Mouse (Mus musculus) cerebellum, adult 2 months (tissue): ENCODE data around the gene Ttc24. TPM values are rescaled to one million over a fixed set of nuclear protein-coding genes. Genes with fewer than 3 reads are reported as not detected.

Experiments
- DNase-seq, 2 experiments: peaks; one replicate each; pipeline ENCODE4 v3.0.0; 2021
- H3K27ac ChIP-seq: fragments of 200-500 bp; 2 replicates; pipeline ENCODE4 v1.5.1; 2012; ENCODE audit warnings: low read length, control low read depth, inconsistent platforms; ENCODE audit not compliant: insufficient read depth
- H3K27me3 ChIP-seq: fragments of 200-500 bp; 2 replicates; pipeline ENCODE4 v1.6.1; 2012; ENCODE audit warnings: inconsistent platforms, mild to moderate bottlenecking, low read length, moderate library complexity; ENCODE audit not compliant: control insufficient read depth, insufficient read depth
- H3K4me1 ChIP-seq: fragments of 200-500 bp; 2 replicates; pipeline ENCODE4 v1.6.1; 2011; ENCODE audit warnings: low read length; ENCODE audit not compliant: control insufficient read depth, insufficient read depth
- H3K4me3 ChIP-seq: fragments of 200-500 bp; replicated peaks from 2 replicates; pipeline ENCODE3; 2011; ENCODE audit warnings: mild to moderate bottlenecking, low read depth, low read length, control low read depth; ENCODE audit not compliant: insufficient read depth
- CTCF ChIP-seq: fragments of 200-500 bp; IDR thresholded peaks from 2 replicates; pipeline ENCODE4 v1.5.1; 2011; ENCODE audit warnings: low read depth, mild to moderate bottlenecking, control low read depth, low read length, moderate library complexity, borderline replicate concordance; ENCODE audit not compliant: insufficient read depth
- POLR2A ChIP-seq: fragments of 200-500 bp; IDR thresholded peaks from 2 replicates; pipeline ENCODE4 v1.6.1; 2011; ENCODE audit warnings: low read length, control low read depth, borderline replicate concordance; ENCODE audit not compliant: insufficient read depth
- WGBS: fragments of 180-500 bp; shearing (Covaris S2); methylation state at CpG from one replicate; pipeline ENCODE4 v1.1.7; 2018; 5-methylcytosine and 5-hydroxymethylcytosine counted together
- polyA plus RNA-seq: library from polyadenylated mRNA; depleted of rRNA; stranded (reverse); fragments of >200 nt; gene quantifications from 2 replicates; pipeline ENCODE4 v1.2.3, GENCODE M21; 2012

Ttc24 gene
- polyA plus RNA-seq, 1 experiment: not detected

DNA sequence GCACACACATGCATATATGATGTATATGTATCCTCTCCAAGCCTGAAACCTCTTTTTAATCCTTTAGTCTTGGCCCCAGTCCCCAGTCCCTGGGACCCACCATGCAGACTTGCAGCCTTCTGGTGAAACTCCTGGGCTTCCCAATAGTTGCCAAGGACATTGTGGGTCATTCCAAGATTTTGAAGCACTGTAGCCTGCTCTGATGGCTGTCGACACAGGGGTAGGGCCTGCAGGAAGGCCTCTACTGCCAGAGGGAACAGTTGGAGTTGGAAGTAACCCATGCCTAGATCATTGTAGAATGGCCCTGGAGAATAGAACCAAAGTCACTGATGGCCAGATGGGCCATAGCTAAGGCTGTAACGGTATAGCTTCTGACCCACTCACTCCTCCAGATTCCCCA lies 3.8 kb downstream of the Ttc24 start:
- no peaks in the 10 kb centered on the region for H3K27me3 ChIP-seq
- WGBS: 12% methylated on average over 2 of the region's 2 CpGs
- no peak for TF ChIP-seq POLR2A
- no peak for TF ChIP-seq CTCF
- no peak overlapping the region for H3K4me3 ChIP-seq
- H3K4me1 ChIP-seq: peaks cover 16% of the 10 kb centered on the region
- no peak overlapping the region for H3K27ac ChIP-seq
- DNase-seq: no peak

DNA sequence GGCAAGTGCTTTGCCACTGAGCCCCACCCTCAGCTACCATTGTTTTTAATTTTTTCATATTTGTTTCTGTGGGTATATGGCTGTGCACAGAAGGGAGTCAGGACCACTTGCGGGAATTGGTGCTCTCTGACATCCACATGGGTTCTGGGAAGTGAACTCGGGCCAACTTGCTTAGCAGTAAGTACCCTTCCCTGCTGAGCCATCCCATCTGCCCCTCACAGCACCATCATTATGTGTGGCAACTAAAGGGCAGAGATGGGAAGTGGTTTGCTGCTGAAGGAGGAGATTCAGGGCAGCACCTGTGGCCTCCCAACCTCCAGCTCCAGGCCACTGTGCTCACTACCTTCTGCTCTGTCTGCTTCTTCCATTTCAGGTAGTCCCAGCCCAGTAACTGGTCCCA lies 4.5 kb downstream of the Ttc24 start:
- H3K4me3 ChIP-seq: no peak overlapping the region
- WGBS: 11% methylated on average over 2 of the region's 2 CpGs
- no peak overlapping the region for H3K27ac ChIP-seq
- peaks cover 16% of the 10 kb centered on the region for H3K4me1 ChIP-seq
- H3K27me3 ChIP-seq: no peaks in the 10 kb centered on the region
- TF ChIP-seq CTCF (no peak), POLR2A (no peak)
- peak in 1 of 2 experiments; percentile 29 for DNase-seq

DNA sequence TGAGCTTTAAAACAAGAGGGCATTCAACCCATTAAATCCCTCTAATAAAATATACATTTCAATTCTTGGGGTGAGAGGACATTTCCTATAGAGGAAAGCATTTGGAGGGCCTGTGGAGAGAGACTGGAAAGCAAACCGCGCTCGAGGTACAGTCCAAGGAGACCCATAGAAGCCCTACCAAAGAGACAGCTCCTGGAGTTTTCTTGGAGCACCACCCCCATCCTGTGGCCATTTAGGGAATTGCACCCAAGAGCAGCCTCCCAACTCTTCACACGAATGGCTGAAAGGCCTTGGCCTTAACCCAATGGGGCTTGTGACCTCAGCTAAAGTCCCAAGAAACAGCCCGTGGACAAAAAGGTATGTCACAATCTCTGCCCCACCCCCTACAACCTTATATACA lies 6.3 kb downstream of the Ttc24 start:
- H3K4me3 ChIP-seq: no peak overlapping the region
- H3K27me3 ChIP-seq: no peaks in the 10 kb centered on the region
- peaks cover 16% of the 10 kb centered on the region for H3K4me1 ChIP-seq
- TF ChIP-seq CTCF (peak; percentile 95), POLR2A (no peak)
- H3K27ac ChIP-seq: no peak overlapping the region
- under 1% methylated on average over 5 of the region's 5 CpGs for WGBS
- DNase-seq: peak; percentile 79 to 91

DNA sequence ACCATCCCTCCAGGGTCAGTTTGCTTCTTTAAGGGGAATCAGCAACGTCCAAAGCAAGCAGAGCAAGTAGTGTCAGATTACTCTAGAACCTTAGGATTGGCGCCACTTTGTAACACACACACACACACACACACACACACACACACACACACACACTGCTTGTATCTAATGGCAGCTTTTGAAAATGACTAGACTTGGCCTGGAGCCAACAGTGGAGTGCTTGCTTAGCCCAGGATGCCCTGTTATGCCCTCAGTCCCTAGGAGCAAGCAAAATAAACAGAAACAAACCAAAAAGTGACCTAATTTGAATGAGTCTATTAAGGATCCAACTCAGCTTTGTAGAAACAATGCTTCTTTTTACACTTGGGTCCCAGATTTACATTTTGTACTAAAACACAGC lies 9.7 kb downstream of the Ttc24 start:
- H3K27me3 ChIP-seq: no peaks in the 10 kb centered on the region
- 34% methylated on average over 2 of the region's 2 CpGs for WGBS
- no peak for DNase-seq
- H3K4me3 ChIP-seq: no peak overlapping the region
- H3K27ac ChIP-seq: no peak overlapping the region
- TF ChIP-seq POLR2A (no peak), CTCF (no peak)
- no peaks in the 10 kb centered on the region; the same call in 1 of the 2 replicates for H3K4me1 ChIP-seq

DNA sequence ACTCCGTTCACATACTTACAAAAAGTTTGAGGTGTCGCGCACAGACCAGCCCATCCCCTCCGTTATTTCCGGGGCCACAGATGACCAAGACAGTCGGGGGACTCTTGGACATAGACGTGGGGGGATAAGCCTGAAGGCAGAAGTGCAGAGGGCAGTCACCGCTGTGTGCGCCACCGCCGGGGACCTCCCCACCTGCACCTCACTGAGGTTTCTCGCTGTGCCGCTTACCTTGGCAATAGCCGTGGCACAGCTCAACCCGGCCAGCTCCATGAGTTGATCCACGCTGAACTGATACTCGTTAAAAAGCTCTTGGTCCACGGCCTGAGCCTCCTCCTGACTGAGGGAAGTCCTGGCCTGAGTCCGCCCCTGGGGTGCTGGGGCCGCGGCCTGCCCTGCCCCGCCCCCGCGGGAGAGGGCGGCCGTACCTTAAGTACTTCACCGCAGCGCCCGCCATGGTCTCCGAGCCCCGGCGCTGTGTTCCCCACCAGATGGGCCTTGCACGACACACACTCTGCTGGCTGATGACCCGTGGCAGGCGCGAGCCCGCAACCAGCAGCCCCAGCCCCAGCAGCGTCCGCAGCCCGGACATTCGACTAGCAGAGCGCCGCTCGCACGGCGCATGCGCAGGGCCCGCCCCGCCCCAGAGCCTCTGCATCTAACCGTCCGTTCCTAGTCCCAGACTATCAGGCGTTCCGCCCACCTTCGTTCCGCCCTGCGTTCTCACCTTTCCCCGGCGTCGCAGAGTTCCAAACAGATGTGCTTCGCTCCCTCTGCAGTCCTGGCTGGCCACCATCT lies 20.0 kb downstream of the Ttc24 start, which contains the start of gene Naxe:
TSS of gene Naxe (minus strand) at position 594 of the 795 bp plus-strand sequence.
- H3K27me3 ChIP-seq: no peaks in the 10 kb centered on the region
- H3K27ac ChIP-seq: peak within 1 kb of the TSS; percentile 58; the same call in 1 of the 2 replicates
- peak within 1 kb of the TSS; percentile 63 for H3K4me3 ChIP-seq
- TF ChIP-seq POLR2A: peak; percentile 95
- TF ChIP-seq CTCF: no peak
- peak; percentile 85 to 89 for DNase-seq
- H3K4me1 ChIP-seq: peaks cover 5% of the 10 kb centered on the region; the same call in 1 of the 2 replicates
- under 1% methylated on average over 60 of the region's 60 CpGs for WGBS

DNA sequence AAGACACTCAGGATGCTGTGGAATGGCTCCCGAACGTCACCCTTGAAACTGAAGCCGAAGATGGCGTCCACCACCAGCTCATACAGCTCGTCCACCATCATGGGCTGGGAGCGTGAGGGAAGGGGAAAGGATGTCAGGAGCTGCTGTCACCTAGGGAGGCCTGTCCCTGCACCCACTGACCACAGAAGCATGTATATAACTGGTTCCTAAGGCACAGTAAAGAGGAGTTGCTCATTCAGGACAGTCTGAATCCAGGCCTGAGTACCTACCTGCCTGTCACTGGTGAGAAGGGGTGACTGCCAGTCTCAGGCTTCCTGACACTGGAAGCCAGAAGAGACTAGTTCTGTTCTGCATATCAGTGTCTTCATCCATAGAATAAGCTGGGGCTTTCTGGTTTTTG lies 21.1 kb downstream of the Ttc24 start:
- Histone ChIP-seq H3K4me1 (peaks cover 5% of the 10 kb centered on the region; the same call in 1 of the 2 replicates), H3K27me3 (no peaks in the 10 kb centered on the region), H3K4me3 (no peak overlapping the region), H3K27ac (no peak overlapping the region)
- no peak for DNase-seq
- no peak for TF ChIP-seq POLR2A
- TF ChIP-seq CTCF: no peak
- WGBS: 86% methylated on average over 6 of the region's 6 CpGs

DNA sequence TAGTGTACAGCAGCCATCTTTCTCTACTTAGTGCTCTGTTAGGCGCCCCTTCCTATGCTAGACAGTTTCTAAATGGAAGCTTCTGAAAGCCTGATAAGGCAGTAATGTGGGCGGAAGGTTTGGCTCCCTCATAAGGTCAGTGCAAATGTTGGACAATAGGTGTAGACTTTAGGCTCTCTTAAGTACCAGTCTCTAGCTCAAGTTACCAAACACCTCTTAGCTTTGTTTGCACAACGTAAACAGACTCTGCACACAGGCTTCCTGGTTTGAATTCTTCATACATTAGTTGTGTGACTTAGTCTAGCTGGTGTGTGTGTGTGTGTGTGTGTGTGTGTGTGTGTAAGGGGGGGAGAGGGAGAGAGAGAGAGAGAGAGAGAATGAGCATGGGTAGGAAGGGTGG lies 28.6 kb downstream of the Ttc24 start:
- H3K27me3 ChIP-seq: no peaks in the 10 kb centered on the region
- H3K27ac ChIP-seq: no peak overlapping the region
- 88% methylated on average over 3 of the region's 3 CpGs for WGBS
- TF ChIP-seq POLR2A (no peak), CTCF (no peak)
- no peaks in the 10 kb centered on the region for H3K4me1 ChIP-seq
- no peak overlapping the region for H3K4me3 ChIP-seq
- DNase-seq: no peak
